7 mouse cellular contexts compared by ENCODE assay signal in the genomic region with DNA sequence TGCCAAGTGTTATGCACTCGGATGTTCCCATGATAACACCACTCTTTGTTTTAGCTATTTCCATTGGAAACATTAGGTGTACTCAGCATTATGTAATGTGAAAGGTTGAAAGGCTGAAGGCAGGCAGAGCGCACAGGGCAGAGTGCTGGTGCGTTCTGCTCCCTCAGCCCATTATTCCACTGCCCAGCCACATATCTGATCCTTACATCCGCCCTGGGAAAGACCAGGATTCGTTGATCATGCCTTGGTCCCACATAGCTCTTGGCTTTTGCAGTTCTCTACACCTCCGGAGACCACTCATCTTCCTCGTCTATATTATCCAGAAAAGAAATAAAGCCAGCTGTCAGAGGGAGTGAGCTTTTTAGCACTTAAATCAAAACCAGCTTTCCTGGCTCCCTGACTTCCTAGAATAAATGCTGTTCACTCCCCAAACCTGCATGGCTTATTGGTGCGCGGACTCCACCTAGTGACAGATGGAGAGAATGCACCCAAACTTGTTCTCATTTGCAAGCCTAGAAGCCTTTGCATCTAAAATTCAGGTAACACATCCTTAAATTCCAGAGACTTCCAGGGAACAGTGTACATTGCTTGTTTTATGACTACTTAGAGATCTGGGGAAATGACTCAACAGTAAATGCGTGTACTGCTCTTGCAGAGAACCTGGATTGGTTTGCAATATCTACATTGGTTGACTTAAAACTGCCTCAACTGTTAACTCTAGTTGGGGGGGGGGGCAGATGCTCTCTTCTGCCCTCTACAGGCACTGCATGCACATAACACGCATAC. TPM values are rescaled to one million over a fixed set of nuclear protein-coding genes. Genes with fewer than 3 reads are reported as not detected.
DNase-seq lines count a peak whose midpoint lies in the region; ATAC-seq lines count a peak whose summit lies in the region.

No protein-coding gene starts in this region.

- peak; percentile 69; the same call in 1 of the 2 replicates for ATAC-seq in forebrain, embryonic 15.5 days (replicated peaks)
- peak; percentile 78; the same call in 1 of the 2 replicates for ATAC-seq in midbrain, embryonic 13.5 days

- no peaks in the 10 kb centered on the region for H3K36me3 ChIP-seq in forebrain, embryonic 15.5 days
- no peaks in the 10 kb centered on the region for H3K36me3 ChIP-seq in midbrain, embryonic 13.5 days

- WGBS in forebrain, embryonic 15.5 days, result 43% methylated on average over 11 of the region's 11 CpGs
- 47% methylated on average over 11 of the region's 11 CpGs for WGBS in midbrain, embryonic 13.5 days

- no peaks in the 10 kb centered on the region for H3K9me3 ChIP-seq in forebrain, embryonic 15.5 days
- no peaks in the 10 kb centered on the region for H3K9me3 ChIP-seq in midbrain, embryonic 13.5 days

- DNase-seq in ZHBTc4 (ENCODE audit: low read depth, low spot score), result peak; percentile 90
- DNase-seq in cerebellum, adult 11-12 months, result peak; percentile 41
- DNase-seq in induced T-regulatory cell, adult 2 months (ENCODE audit: low read depth), result peak; percentile 38
- DNase-seq in left cerebral cortex, postnatal 10 days (ENCODE audit: extremely low spot score in 1 of 2, low spot score in 2 of 2), result peak; percentile 69 to 90
- peak; percentile 91 for DNase-seq in telencephalon, adult 2 months (ENCODE audit: low read depth, low spot score)

- no peak overlapping the region for H3K27ac ChIP-seq in forebrain, embryonic 15.5 days (replicated peaks)
- H3K27ac ChIP-seq in midbrain, embryonic 13.5 days, result no peak overlapping the region

- intact Hi-C loops in left cerebral cortex, postnatal 10 days (cut with DNase I), result loop anchor here (5.0 kb wide), 2 partner anchors 181 to 446 kb away; partner anchors contain the start of gene Grin2b

- no peak overlapping the region for H3K4me2 ChIP-seq in forebrain, embryonic 15.5 days (replicated peaks)
- H3K4me2 ChIP-seq in midbrain, embryonic 13.5 days (replicated peaks), result no peak overlapping the region

- peaks cover 3% of the 10 kb centered on the region; the same call in 1 of the 2 replicates for H3K4me1 ChIP-seq in forebrain, embryonic 15.5 days
- no peaks in the 10 kb centered on the region; the same call in 1 of the 2 replicates for H3K4me1 ChIP-seq in midbrain, embryonic 13.5 days (replicated peaks)

- H3K4me3 ChIP-seq in forebrain, embryonic 15.5 days, result no peak overlapping the region
- no peak overlapping the region for H3K4me3 ChIP-seq in midbrain, embryonic 13.5 days (replicated peaks)

- H3K9ac ChIP-seq in forebrain, embryonic 15.5 days (replicated peaks), result no peak overlapping the region
- no peak overlapping the region for H3K9ac ChIP-seq in midbrain, embryonic 13.5 days (replicated peaks)

- no peaks in the 10 kb centered on the region for H3K27me3 ChIP-seq in forebrain, embryonic 15.5 days
- H3K27me3 ChIP-seq in midbrain, embryonic 13.5 days, result no peaks in the 10 kb centered on the region

RNA-seq across cellular contexts. Expression of gene Gm8994, which starts 26.3 kb away (rescaled TPM):
- polyA plus RNA-seq in forebrain, embryonic 15.5 days (2015; fragmentation: Nextera tagmentation; extraction: Ambion mirVana), result not detected in 2 replicates
- not detected for total RNA-seq in left cerebral cortex, postnatal 10 days (2021)
- not detected in 2 replicates for polyA plus RNA-seq in midbrain, embryonic 13.5 days (2015; fragmentation: Nextera tagmentation; extraction: Ambion mirVana)

Comparison
In these comparisons a context has a peak if more than half of its experiments do, and no peak if none do; other contexts are left out.
1. DNase-seq: peak in every context shown above with its lines; median percentile 91 in telencephalon, adult 2 months; 90 in ZHBTc4; 80 in left cerebral cortex, postnatal 10 days; 41 in cerebellum, adult 11-12 months; 38 in induced T-regulatory cell, adult 2 months.